Mouse (Mus musculus) frontal cortex, adult (tissue): Measurements from ENCODE around the gene Pde4d.
A peak's percentile ranks its signal among the peaks of the same experiment; 100 is the strongest.

Experiments
- ATAC-seq: cut with Nextera tagmentation; 2 replicates; pipeline ENCODE4 v1.9.2; 2017; ENCODE audit warnings: mild to moderate bottlenecking, moderate library complexity, mixed read lengths; ENCODE audit not compliant: low TSS enrichment

Pde4d gene

DNA sequence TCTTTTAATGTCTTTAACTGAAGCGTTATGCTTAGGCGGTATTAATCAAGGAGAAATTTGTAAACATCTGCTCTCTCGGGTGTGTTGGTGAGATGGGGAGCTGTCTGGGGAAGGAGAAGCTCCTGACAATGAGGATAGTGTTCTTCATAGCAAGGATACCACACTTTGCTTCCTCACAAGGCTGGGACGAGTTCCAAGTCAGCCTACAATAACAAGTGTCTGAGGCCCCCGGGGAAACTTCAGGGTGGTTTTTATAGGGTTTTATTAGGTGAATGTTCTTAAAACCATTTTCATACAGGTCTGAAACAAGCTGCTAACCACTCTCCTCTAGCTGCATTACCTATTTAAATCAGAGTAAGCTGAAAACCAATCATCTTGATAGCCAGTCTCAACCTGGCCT lies 1433.9 kb downstream of the Pde4d start:
- ATAC-seq = no peak

DNA sequence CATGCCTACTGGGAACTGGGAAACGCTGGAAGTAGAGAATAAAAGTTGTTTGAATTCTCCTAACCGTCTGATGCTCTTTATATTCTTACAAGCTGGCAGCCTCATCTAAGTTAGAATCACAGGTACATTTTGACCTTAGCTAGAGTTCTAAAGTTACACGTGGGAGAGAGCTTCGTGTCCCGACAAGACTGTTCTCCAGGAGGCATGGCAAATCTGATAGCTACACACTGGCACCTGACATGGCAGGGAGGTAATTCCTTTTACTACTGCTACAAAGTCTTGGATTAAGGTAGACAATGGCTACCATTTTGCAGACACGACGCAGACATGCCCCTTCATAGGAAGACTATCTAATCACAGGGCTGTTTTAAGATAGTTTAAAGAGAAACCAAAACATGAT lies 1435.1 kb downstream of the Pde4d start:
- ATAC-seq = no peak

DNA sequence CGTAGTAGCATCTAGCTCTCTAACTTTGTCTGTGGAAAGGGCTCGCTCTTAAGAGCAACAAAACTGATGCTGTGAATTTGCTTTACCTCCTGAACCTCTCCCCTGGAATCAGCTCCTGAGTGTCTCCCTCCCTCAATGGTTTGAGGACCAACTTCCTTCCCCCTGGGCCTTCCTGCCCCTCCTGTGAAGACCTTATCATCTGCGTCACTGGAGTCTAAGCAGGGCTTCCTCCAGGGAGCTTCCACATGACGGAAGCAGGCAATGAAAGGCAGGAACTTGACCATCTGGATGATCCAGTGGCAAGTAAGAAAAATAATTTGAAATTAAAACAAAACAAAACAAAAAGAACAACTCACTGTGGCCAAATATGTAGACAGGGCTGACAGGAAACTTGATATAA lies 1438.5 kb downstream of the Pde4d start:
- no peak for ATAC-seq

DNA sequence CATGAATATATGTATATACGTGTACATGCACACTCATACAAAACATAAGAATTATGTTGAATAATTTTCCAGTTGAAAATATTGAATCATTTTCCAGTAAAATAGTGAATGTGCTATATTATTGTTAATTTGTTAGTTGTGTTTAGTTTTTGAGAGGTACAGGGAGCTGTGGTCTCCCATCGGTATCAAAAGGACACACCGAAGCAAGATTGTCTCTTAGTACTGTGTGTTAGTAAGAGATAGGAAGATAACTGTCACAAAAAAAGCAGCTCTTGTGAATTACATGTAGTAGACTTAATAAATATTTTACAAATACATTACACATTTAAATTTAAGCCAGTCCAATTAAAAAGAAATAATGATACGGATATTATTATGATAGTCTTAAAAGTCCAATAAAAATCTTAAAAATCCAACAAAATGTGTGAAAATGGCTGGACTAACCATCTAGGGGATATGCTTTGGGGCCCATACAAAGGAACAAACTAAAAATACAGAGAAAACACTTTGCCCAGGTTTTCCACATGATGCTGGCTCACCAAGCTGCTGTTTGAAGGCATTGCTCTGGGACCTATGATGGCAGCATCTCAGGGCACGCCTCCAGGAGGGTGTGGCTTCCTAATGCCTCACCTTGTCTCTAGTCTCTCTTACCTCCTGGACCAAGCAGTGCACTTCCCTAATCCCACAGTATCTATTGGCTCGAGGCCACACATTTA lies 1441.6 kb downstream of the Pde4d start:
- ATAC-seq = no peak

DNA sequence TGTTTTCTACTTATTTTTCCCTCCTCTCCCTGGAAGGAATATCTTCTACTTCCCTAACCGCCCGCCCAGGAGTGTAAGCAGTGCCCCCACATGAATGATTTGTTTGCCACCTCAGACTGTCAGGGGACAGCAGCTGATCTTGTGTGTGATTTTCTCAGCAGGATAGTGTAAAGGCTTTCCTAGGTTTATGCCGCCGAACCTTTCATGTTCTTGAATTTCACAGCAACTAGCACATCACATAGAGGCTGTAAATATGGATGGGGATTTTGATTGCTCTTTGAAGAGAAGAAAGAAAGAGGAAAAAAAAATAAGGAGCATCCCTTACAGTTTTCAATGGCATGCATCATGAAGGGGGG lies 1442.1 kb downstream of the Pde4d start:
- ATAC-seq = no peak

DNA sequence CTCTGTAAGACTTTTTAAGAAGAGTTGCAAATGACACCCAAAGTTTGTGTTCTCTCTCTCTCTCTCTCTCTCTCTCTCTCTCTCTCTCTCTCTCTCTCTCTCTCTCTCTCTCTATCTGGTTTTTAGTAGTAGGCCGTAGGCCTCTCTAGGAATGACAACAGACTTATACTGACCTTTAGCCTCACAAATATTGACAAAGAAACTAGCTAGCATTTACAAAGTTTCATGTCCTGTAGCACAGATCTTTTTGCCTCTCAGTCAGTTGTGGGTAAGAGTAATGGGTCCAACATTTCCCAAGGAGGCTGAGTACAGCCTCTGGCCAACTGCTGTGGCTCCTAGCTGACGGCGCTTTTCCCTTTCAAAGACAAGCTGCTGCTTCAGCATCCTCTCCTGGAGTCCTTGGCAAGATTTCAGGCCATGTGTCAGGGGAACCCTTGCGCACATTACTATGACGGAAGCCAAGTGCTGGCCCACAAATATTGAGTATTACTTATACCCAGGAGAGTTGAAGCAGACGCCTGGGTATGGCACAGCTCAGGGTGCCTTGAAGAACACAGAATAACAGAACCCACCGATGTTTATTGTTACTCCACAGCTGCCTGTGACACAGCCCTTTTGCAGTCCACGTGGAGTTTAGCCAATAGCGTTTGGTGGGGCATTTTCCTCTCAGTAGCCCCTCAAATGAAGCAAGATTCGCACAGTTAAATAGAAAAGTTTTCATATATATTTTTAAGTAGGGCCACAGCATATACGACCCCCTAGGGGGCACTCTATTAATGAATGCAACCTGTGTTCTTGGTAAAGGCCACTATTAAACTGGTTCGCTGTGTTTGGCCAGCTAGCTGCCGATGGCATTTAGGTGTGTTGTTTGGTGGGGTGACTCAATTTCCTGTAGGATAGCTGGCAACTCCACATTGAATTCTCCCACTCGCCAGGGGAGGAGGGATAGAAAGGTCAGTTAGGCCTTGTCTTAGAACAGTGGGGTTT lies 1450.0 kb downstream of the Pde4d start:
- ATAC-seq = no peak

DNA sequence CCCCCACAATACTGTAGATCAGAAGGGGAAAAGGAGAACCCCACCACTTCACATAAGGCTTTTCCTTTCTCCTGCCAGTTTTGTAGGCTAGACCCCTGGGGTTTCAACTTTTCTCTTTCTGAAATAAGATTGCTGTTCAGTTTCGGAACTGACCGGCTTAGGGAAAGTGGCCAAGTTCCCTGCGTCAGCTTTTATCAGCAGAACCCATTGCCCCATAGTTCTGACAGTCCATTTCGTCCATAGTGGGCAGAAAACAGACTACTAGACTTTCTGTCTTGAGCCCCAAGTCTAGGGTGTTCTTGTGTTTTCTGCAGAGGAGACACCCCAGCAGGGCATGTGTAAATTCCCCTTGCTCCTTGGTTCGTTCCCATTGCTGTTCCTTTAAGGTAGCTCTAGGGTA lies 1452.1 kb downstream of the Pde4d start:
- ATAC-seq = no peak

DNA sequence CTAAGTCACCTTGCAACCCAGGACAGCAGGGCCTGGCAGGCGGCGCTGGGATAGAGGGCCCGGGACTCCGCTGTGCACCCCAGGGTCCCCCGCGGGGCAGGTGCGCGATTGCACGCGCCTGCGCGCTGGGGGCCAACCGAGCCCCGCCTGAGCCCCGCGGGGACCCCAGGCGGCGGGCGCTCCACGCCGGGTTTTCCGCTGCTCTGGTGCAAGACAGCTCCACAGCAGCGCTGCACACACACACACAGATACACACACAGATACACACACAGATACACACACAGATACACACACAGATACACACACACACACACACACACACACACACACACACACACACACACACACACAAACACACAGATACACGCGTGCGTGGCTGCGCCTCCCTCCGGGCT lies 1452.7 kb downstream of the Pde4d start:
- ATAC-seq = peak; percentile 38; the same call in 1 of the 2 replicates

DNA sequence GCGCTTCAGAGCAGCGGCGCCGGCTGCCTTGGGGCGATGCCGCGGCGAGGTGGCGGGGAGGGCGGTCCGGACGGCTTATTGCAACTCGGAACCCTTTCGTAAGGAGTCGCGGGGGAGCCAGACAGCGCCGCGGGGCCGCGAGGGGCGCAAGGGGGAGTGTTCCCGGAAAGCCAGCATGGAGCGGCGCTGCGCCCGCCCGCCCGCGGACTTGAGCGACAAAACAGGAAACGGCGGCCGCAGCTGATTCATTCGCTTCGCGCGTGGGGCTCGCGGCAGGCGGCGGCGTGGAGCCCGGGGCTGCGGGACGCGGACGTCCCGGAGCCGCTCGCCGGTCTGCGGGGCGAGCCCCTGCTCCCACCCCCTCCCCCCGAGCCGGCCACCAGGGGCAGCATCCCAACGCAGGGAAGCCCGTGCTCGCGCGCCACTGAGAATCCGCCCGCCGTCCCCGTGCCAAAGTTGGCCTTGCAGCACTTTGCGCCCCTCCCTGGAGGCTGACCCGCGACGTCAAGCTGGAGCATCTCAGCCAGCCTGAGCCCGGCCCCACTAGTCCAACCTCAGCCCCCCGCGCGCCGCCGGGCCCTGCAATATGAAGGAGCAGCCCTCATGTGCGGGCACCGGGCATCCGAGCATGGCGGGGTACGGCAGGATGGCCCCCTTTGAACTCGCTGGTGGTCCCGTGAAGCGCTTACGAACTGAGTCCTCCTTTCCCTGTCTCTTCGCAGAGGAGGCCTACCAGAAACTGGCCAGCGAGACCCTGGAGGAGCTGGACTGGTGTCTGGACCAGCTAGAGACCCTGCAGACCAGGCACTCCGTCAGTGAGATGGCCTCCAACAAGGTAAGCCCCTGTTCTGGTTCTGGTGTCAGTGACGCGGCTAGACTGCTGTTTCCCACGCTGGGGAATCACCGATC lies 1453.4 kb downstream of the Pde4d start:
- peak; percentile 54 for ATAC-seq

DNA sequence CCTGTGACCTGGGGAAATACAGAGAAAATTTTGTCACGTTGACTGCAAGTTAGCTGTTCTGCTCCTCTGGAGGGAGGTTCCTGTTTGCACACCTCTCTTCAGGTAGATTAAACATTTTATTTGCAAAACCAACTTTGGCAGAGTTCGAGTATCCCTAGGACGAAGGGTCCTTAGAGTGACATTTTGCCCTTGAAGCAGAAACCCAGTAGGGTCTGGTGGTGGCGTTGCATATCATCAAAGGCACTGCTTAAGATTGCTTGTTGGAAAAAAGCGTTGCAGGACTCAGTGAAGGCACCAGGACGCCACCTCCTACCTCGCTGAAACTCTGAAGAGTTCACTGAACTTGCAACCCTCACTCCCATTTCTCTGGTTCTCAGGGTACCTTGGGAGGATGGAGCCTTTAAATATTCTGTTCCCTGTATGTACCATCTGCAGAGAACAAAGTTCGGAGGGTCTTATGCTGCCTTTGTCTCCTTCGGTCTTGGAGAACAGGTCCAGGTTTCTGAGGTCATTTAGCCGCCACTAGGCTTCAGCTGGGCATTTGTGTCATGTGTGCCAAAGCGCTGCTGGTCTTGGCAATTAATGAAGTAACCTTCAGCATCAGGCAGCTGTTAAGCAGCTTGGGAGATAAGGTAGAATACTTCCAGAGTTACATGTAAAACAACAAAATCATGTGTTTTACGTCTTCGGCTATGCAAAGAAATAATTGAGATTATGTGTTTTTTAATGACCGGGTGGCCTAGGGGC lies 1454.2 kb downstream of the Pde4d start:
- no peak for ATAC-seq

DNA sequence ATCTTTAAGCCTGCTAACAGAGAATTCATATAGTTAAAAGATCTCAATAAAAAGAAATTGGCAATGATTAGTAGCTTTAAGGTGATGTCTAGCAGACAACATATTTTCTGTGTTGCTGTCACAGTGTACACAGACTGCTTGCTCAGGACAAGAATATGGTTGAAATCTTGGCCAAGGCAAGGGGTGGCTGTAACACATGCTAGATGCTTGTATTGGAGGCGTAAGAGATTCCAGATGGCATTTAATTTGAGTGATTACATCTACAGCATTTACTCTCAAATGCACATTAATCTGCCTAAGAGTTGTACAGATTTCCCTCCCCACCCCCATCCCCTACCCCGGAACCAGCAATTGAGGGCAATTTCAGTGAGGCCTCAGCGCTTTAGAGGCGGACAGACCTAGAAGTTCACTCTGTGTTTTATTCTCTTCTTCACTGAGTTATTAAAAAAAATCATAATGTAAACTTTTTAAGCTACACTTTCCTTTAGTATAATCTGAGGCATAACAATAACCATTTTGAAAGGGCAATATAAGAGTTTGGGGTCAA lies 1456.7 kb downstream of the Pde4d start:
- ATAC-seq = no peak

DNA sequence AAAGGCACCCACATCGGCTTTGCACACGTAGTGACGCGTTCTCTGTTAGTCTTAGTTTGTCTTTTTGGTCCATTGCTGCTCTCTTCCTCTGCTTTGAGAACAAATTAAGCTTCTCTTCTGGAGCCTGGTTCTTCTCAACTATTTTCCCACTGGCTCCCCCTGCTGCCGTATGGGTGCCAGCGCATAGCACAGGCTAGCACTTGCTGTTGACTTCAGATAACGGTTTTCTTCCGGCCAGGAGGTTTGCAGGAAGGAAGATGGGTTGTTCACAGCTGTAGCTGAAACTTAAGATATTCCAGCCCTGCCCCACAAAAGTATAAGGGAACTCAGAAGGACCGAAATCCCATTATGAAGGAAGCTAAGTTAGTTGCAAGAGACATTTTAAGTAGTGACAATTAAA lies 1457.9 kb downstream of the Pde4d start:
- peak; percentile 76 for ATAC-seq

DNA sequence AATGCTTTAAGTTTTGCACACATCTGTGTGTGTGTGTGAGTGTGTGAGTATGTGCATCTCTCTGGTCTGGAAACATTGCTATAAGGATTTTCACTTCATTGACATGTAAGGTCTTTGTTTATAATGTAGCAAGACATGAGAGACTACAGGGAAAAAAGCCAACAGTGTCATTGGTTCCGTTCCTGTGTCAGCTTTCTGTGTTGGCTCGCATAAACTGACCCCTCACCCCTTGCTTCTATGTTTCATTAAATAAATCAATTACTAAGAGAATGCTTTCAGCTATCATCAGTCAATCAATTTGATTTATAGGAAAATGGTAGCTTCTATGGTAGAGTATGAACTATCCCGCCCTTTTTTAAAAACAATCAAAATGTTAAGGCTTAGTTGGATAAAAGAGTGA lies 1458.6 kb downstream of the Pde4d start:
- no peak for ATAC-seq

DNA sequence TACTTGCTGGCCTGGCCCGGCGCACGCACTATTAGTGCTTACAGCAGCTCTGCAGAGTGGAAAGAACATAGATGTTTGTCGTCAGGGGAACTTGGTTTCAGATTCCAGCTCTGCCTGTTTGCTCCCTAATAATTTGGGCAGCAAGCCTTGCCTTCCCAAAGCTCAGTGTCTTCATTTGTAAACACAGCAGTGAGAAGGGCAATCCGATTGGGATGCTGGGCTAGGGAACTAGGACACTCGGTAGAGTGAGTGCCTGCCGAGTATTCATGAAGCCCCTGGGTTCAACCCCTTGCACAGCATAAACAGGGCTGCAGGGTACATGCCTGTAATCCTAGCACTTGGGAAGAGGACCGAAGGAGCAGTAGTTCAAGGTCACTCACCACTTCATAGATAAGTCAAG lies 1459.4 kb downstream of the Pde4d start:
- ATAC-seq = no peak

DNA sequence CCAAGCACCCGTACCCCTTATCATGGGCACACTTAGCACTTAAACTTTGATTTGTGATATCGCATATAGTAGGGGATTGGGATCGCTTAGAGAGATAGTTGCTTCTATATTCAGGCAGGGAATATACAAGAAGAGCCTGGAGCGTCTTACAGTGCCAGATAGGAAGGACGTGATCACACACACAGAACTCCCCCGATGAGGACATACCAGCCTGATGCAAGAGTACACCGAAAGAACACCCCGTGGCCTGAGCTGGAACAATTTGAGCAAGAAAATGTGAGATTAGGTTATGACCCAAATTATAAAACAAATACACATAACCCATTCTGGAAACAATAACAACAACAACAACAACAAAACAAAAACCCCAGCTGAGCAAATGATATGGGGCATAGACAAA lies 1461.2 kb downstream of the Pde4d start:
- ATAC-seq = no peak

DNA sequence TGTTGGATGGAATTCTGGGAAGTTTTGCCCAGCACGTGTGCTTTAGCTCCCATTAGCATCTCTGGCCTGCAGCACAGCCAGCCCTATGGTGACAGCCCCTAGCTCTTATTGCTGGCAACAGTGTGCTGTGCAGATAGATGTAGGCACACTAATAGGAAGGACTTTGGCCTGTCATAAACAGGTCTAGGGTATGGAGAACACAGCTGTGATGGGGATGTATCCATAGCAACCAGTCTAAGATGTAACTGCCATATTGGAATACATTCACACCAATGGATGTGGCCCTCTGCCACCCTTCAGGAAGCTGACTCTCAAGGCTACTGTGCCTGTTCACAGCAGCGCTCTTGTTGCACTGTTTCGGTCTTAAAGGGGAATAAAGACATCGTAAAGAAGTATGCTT lies 1462.9 kb downstream of the Pde4d start:
- no peak for ATAC-seq

DNA sequence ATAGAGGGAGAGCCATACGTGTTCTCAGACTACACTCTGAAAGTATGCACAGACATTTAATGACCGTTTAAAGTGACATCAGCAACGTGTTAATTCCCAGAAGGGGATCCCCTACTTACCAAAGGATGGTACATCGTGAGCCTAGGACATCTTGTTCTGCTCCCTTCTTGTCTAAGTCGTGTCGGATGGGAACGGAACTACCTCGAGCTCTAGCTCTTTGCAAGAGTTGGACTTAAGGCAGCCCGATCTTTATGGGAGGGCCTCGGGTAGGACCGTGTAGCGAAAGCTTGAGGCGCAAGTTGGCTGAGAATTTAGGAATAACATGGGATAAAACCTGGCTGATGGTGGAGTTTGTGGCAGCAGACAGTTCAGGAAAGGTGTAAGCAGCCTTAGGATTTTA lies 1464.5 kb downstream of the Pde4d start:
- ATAC-seq = no peak

DNA sequence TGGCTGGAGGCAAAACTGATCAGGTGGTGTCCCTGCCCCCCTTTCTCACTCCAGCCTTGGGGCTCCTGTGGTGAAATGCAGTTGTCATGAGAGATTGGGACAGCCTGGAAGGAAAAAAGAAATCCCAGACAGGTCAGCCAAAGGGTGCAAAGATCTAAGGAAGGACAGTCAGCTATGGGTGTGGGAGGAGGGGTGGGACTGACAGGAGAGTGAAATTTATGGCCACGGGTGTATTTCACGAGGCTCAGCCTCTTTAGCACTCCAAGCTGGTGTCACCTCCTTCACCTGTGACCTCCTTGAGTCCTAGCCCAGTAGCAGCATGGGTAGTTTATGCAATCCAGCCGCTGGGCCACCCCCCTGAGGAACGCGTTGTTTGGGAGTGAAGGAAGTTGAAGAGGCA lies 1465.1 kb downstream of the Pde4d start:
- ATAC-seq = no peak

DNA sequence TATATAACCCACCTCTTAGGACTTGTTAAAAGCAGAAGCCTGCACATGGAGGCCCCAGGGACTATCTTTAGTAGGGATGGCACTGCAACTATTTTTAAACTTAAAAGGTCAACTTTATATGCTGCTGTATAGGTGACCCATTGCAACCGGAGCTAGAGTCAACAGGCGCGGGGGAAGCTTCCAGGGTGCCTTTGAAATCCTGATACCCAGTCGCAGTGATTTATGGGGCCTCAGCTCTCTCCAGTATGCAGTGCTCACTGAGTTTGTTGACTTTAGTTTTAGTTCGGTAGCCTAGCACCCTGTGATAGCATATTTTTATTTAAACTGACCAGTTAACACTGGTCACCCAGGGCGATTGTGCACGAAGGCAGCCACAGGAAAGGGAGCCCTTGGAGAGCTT lies 1465.8 kb downstream of the Pde4d start:
- ATAC-seq = no peak

DNA sequence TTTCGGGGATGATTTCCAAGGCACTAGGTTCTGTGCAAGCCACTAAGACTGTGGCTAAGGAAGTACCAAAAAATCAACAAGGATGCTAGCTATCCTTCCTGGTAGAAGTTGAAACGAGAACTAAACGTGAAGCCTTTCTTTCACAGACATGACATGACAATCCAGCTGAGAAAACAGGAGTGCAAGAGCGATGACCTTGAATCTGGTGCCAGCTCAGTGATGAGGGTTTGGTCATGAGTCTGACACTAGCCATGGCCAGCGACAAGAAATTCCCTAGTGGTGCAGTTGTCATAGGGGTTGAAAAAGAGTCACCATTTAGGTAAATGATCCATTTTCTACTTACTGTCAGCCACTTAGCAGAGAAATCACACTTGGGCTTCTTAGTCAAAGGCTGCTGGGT lies 1466.2 kb downstream of the Pde4d start:
- ATAC-seq = no peak

DNA sequence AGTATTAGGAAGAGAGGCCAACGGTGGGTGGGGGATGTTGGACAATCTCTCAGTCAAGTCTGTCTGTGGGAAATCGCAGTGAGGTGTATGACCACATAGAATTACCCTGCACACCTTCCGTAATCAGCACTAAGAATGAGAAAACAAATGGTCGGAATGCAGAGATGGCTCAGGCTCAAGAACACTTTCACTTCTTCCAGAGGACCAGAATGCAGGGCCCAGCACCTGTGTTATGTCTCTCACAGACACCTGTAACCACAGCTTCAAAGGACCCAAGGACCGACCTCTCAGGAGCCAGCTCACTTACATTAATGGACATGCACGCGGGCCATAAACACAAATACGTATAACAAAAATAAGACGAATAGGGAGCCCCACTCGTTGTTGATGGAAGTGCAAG lies 1467.8 kb downstream of the Pde4d start:
- no peak for ATAC-seq
